Mouse (Mus musculus) intestine, postnatal 0 days (tissue): Measurements from ENCODE around the gene Tmem52b. TPM values are rescaled to one million over a fixed set of nuclear protein-coding genes. Genes with fewer than 3 reads are reported as not detected.

Experiments used
- ATAC-seq: fragments of 200-750 bp; cut with Nextera tagmentation; 2 replicates; pipeline ENCODE4 v1.8.0; 2017; ENCODE audit warnings: mild to moderate bottlenecking, moderate TSS enrichment, moderate library complexity
- H3K27ac ChIP-seq: fragments of 300-500 bp; sonication (generic); 2 replicates; pipeline ENCODE4 v1.5.1; 2014; ENCODE audit warnings: mild to moderate bottlenecking, low read depth, low read length, moderate library complexity
- H3K27me3 ChIP-seq: fragments of 300-500 bp; sonication (generic); replicated peaks from 2 replicates; pipeline ENCODE4 v1.6.1; 2014; ENCODE audit warnings: low read length, mixed read lengths; ENCODE audit not compliant: control insufficient read depth, insufficient read depth
- H3K36me3 ChIP-seq: fragments of 300-500 bp; sonication (generic); 2 replicates; pipeline ENCODE4 v1.6.1; 2014; ENCODE audit warnings: mild to moderate bottlenecking, moderate library complexity; ENCODE audit not compliant: control insufficient read depth, insufficient read depth
- H3K4me1 ChIP-seq: fragments of 300-500 bp; sonication (generic); replicated peaks from 2 replicates; pipeline ENCODE4 v1.6.1; 2014; ENCODE audit warnings: antibody characterized with exemption, low read length, mixed read lengths; ENCODE audit not compliant: control insufficient read depth, insufficient read depth
- H3K4me2 ChIP-seq: fragments of 300-500 bp; sonication (generic); replicated peaks from 2 replicates; pipeline ENCODE4 v1.6.1; 2014; ENCODE audit warnings: low read depth, mild to moderate bottlenecking, moderate library complexity
- H3K4me3 ChIP-seq: fragments of 300-500 bp; sonication (generic); 2 replicates; pipeline ENCODE4 v1.5.1; 2014; ENCODE audit warnings: low read depth, low read length
- H3K9ac ChIP-seq: fragments of 300-500 bp; sonication (generic); 2 replicates; pipeline ENCODE4 v1.6.1; 2014; ENCODE audit warnings: mild to moderate bottlenecking, low read depth, low read length
- H3K9me3 ChIP-seq: fragments of 300-500 bp; sonication (generic); 2 replicates; pipeline ENCODE4 v1.6.1; 2016; ENCODE audit warnings: mixed run types; ENCODE audit not compliant: control insufficient read depth
- CTCF ChIP-seq: sonication (generic); IDR thresholded peaks from 2 replicates; pipeline ENCODE4 v1.5.1; 2016; ENCODE audit warnings: low read depth, mild to moderate bottlenecking, control low read depth, antibody characterized with exemption, moderate library complexity
- WGBS: fragments of 180-500 bp; shearing (Covaris S2); extraction: QIAGEN DNeasy Blood & Tissue Kit; methylation state at CpG from one replicate; pipeline ENCODE4 v1.1.7; 2014; 5-methylcytosine and 5-hydroxymethylcytosine counted together
- polyA plus RNA-seq: library from polyadenylated mRNA; unstranded; fragments of >200 nt; fragmentation: Nextera tagmentation; extraction: Ambion mirVana; gene quantifications from 2 replicates; pipeline ENCODE4 v1.2.1, GENCODE M21; 2015

Tmem52b gene
- polyA plus RNA-seq, 1 experiment from 2014 or later = 0.08 TPM

DNA sequence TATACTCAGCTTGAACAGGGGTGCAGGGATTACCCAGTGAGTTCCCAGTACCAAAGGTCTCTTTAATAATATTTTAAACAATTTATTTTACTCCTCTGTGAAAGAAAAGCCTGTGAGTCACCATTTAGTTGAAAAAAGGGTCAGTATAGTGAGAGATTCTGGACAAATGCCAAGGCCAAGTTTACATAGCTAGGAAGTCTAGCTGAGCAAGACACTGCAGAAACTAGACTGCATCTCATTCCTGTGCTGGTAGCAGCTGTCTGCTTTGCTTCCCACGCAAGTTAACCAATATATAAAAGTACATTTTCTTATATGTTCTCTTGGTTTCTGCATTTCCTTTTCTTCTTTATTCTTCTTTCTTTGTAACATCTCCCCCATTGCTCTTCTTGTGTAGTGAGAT lies 1.1 kb downstream of the Tmem52b start:
- H3K4me2 ChIP-seq = no peak overlapping the region
- WGBS = 41% methylated on average over 1 of the region's 1 CpGs
- no peaks in the 10 kb centered on the region for H3K9me3 ChIP-seq
- H3K4me3 ChIP-seq = no peak overlapping the region
- no peak for TF ChIP-seq CTCF
- no peaks in the 10 kb centered on the region for H3K36me3 ChIP-seq
- no peak overlapping the region for H3K27ac ChIP-seq
- H3K4me1 ChIP-seq = peaks cover 7% of the 10 kb centered on the region; the same call in 1 of the 2 replicates
- no peak overlapping the region for H3K9ac ChIP-seq
- no peaks in the 10 kb centered on the region for H3K27me3 ChIP-seq
- ATAC-seq = peak; percentile 68

DNA sequence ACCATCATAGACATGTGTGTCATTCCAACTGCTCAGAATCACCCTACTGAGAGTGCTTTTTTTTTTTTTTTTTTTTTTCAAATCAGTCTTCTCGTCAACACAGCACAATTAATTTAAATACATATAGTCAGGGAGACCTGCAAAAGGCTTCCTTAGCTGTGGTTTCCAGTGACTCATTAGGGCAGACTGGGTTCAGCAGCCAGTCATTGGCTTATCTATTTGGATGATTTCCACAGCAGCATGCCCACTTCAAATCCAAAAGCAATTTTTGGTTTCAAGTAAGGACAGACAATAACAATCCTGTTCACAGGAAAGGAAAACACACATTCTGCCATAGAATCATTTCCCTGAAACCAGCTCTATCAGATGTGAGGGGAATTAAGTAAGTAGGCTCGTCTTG lies 2.0 kb downstream of the Tmem52b start:
- Histone ChIP-seq H3K36me3 (no peaks in the 10 kb centered on the region), H3K27ac (no peak overlapping the region), H3K9me3 (no peaks in the 10 kb centered on the region), H3K4me3 (no peak overlapping the region), H3K4me2 (no peak overlapping the region), H3K4me1 (peaks cover 7% of the 10 kb centered on the region; the same call in 1 of the 2 replicates), H3K9ac (no peak overlapping the region), H3K27me3 (no peaks in the 10 kb centered on the region)
- no peak for TF ChIP-seq CTCF
- WGBS = 65% methylated on average over 2 of the region's 2 CpGs
- no peak for ATAC-seq

DNA sequence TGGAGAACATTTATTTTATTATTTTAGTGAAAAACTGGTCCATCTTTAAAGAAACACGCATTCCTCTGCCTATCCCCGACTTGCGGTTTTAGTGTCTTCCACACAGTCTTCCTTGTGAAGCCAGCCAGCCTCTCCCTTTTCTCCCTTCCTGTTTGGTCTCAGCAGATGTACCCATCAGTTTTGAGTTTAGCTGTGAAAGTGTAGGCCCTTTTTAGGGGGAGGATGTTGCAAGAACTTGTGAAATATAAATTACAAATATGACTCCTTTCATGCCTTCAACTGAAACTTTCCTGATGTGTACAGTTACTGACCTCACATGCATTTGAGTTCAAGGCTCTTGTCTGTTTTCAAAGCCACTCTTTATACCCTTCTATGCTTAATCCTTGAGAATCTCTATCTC lies 2.7 kb downstream of the Tmem52b start:
- TF ChIP-seq CTCF = no peak
- Histone ChIP-seq H3K27me3 (no peaks in the 10 kb centered on the region), H3K27ac (no peak overlapping the region), H3K9ac (no peak overlapping the region), H3K36me3 (no peaks in the 10 kb centered on the region), H3K4me3 (no peak overlapping the region), H3K4me1 (peaks cover 7% of the 10 kb centered on the region; the same call in 1 of the 2 replicates), H3K9me3 (no peaks in the 10 kb centered on the region), H3K4me2 (no peak overlapping the region)
- ATAC-seq = no peak
- WGBS = 75% methylated on average over 3 of the region's 3 CpGs

DNA sequence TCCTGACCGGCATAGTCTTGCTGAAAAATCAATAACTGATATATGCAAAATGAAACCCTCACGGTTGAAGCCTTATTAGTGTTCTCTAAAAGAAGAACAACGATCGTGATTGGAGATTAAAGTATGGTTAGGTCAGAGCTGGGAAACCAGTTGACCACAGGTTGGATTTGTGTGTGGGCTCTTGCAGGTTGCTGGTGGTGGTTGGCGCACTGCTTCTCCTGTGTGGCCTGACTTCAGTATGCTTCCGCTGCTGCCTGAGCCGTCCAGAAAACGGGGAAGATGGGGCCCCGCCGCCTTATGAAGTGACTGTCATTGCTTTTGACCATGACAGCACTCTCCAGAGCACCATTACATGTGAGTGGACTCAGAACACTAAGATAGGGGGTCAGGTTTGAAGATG lies 4.0 kb downstream of the Tmem52b start:
- no peaks in the 10 kb centered on the region for H3K27me3 ChIP-seq
- no peaks in the 10 kb centered on the region for H3K36me3 ChIP-seq
- WGBS = 84% methylated on average over 10 of the region's 10 CpGs
- no peak for TF ChIP-seq CTCF
- H3K9ac ChIP-seq = no peak overlapping the region
- H3K4me3 ChIP-seq = no peak overlapping the region
- no peaks in the 10 kb centered on the region for H3K9me3 ChIP-seq
- no peak overlapping the region for H3K4me2 ChIP-seq
- H3K4me1 ChIP-seq = peaks cover 7% of the 10 kb centered on the region; the same call in 1 of the 2 replicates
- no peak overlapping the region for H3K27ac ChIP-seq
- ATAC-seq = no peak

DNA sequence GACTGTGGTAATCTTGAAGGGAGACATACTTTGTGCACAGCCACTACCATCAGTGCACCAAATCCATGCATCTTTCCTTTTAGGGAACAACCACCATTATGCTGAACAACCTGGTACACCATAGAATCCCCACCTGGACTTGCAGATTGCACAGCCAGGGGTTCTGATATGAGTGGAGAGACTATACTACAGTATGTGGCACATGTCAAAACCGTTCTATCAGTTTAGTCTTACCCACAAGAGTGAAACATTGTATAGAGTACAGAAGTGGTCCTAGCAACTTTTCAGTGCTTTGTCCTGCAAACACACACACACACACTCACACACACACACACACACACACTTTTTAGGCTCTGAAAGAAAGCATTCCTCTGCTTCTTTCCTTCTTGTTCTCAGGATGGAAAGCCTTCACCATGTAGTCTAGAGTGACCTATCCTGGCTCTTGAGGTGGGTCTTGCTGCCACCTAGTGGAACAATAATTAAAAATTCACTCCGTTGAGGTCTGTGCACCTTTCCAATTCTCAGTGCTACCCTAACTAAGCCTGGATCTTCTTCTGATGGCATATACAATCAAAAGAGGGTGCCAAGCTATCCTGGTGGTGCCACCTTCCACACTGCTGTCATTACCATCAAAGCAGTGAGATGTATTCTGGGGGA lies 5.5 kb downstream of the Tmem52b start:
- TF ChIP-seq CTCF = peak; percentile 88
- H3K9ac ChIP-seq = no peak overlapping the region
- WGBS = 51% methylated on average over 2 of the region's 2 CpGs
- no peak overlapping the region for H3K4me2 ChIP-seq
- H3K4me1 ChIP-seq = peaks cover 7% of the 10 kb centered on the region; the same call in 1 of the 2 replicates
- ATAC-seq = peak; percentile 69; the same call in 1 of the 2 replicates
- no peaks in the 10 kb centered on the region for H3K9me3 ChIP-seq
- no peaks in the 10 kb centered on the region for H3K27me3 ChIP-seq
- H3K27ac ChIP-seq = no peak overlapping the region
- no peaks in the 10 kb centered on the region for H3K36me3 ChIP-seq
- no peak overlapping the region for H3K4me3 ChIP-seq

DNA sequence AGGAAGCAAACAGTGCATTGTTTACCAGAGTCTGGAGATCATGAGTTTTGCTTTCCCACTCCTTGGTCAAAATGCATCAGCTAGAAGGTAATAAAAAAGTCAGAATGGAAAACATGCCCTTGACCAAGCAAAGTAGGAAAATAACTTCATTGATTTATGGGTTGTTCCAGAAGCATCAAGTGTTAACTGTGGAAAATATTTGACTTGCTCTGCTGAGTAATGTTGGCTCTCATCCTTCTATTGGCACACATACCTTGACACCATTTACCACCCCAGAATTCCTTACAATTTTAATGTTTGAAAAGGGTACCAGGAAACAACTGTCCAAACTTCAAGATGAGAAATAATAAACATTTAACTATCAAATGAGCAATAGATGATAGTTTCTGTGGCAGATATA lies 13.7 kb downstream of the Tmem52b start:
- H3K9ac ChIP-seq = no peak overlapping the region
- H3K36me3 ChIP-seq = no peaks in the 10 kb centered on the region
- no peaks in the 10 kb centered on the region for H3K27me3 ChIP-seq
- H3K27ac ChIP-seq = no peak overlapping the region
- no peak overlapping the region for H3K4me2 ChIP-seq
- ATAC-seq = no peak
- H3K4me1 ChIP-seq = no peaks in the 10 kb centered on the region
- no peak for TF ChIP-seq CTCF
- H3K9me3 ChIP-seq = no peaks in the 10 kb centered on the region
- H3K4me3 ChIP-seq = no peak overlapping the region
